Mouse (Mus musculus) monocyte, adult 5-6 weeks (primary cell): ENCODE results near the gene Smo. TPM values are rescaled to one million over a fixed set of nuclear protein-coding genes. Genes with fewer than 3 reads are reported as not detected.
A peak's percentile ranks its signal among the peaks of the same experiment; 100 is the strongest.

Experiments
- ATAC-seq: fragments of 153-309, 156-312 bp; replicated peaks from 2 replicates; pipeline ENCODE4 v1.8.0; 2017; ENCODE audit warnings: mild to moderate bottlenecking; ENCODE audit not compliant: low TSS enrichment, insufficient number of reproducible peaks, severe bottlenecking, poor library complexity, low FRiP score
- total RNA-seq: library from RNA; stranded (forward); fragments of 200-1000, 200-491, 200-594 nt; gene quantifications from 3 replicates; pipeline ENCODE4 v1.2.3, GENCODE M21; 2017

Smo gene
- not detected in 3 replicates for total RNA-seq

DNA sequence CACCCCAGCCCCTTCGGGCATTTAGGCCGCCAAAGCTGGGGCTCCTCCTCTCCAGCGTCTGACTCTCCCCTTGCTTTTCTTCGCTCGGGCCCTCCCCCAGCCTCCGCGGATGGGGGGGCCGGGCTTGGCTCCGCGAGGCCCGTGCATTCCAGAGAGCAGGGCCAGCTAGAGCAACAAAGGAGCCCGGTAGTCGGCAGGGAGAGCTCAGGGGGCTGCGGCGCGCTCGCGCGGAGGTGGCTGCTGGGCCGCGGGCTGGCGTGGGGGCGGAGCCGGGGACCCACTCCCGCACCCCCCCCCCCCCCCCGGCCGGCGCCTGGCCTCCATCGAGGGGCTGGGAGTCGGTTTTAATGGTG, at the start of gene Smo:
Gene Smo, plus strand, starts transcription at position 168 of the 353 bp plus-strand sequence.
- ATAC-seq = no peak

DNA sequence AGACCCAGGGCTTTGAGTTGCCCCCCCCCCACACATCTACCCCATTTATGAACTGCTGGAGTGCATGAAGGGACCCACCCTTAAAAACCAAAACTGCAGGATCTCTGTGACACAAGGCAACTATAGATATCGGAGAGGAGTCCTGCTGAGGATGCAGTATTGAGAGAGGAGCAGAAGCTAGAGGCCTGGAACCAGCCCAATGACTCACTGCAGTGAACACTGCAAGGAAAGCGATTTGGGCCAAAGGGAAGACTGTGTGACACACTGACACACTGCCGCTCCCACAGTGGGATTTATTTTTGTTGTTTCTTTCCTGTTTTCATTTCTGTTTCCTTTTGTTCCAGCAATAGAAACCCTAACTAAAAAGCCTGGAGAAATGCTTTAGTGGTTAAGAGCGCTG, 49.4 kb upstream of the Smo start:
- no peak for ATAC-seq

DNA sequence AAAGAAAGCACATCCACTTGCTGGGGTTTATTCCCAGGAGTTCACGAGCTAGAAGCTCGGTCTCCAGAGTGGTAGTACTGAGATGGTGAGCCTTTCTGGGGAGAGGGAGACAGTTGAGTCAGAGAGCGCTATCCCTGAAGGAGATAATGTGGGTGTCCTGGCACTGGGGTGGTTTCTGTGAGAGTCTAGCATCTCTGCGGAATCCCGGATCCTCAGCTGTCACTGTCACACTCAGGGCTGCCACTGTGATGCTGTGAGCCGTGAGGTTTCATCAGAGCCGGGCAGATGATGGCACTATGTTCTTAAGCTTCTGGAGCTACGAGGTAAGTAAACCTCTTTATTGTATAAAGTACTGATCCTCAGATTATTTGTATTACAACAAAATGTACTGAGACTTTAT, 45.8 kb upstream of the Smo start:
- no peak for ATAC-seq

DNA sequence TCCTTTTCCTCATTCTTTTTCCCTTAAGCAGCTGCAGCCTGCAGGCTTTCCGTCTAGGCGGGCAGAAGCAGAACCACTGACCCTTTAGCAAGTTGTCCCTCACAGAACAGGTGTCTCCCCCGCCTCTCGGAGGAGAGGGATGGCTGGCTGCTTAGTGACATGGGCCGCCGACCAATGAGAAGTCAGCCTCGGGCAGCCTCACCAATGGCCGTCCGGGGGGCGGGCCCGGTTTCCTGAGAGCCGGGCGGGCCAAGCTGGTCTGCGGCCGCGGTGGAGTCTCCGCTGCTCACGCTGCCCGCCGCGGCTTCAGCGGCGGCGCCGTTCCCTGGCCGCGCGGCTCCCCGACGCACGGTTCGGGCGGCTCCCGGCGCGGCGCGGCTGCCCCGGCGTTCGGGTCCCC, 41.4 kb upstream of the Smo start, which contains the start of gene Tspan33:
Gene Tspan33, plus strand, starts transcription at position 270 of the 400 bp plus-strand sequence.
- ATAC-seq = peak; percentile 91

DNA sequence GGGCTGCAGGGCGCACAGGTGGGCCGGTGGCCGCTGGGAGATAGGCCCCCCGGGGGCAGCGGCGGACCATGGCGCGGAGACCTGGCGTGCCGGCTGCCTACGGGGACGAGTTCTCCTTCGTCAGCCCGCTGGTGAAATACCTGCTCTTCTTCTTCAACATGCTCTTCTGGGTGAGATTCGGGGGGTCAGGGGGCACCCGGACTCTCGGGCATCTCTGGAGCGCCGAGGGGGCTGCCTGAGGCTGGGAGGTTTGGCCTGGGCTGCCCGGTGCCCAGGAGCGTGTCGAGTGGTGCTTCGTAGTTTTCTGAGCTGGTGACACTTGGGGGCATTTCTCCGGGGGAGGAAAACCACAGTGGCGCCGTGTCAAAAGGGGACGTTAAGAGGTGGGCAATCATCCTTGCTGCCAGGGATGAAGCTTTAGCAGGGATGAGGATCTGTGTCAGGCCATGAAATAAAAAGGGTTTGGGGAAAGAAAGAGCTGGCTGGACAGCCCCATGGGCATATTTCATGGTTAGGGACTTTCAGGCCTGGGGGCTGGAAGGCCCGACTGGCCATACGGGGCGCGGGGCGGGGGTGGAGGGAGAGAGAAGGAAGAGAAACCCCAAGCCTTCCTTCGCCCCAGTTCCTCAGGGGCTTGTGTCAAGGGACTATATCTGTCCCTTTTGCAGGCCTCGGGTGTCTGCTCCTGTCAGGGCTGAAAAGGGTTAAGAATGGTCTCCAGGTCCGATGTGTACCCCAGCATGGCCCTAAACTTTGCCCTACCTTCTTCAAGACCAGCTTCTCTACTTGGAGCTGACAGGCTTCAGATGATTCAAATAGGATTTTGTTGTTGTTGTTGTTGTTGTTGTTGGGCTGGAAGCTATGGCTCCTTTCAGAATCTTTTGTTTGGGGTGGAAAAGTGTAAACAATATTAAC, 40.7 kb upstream of the Smo start:
- ATAC-seq = no peak

DNA sequence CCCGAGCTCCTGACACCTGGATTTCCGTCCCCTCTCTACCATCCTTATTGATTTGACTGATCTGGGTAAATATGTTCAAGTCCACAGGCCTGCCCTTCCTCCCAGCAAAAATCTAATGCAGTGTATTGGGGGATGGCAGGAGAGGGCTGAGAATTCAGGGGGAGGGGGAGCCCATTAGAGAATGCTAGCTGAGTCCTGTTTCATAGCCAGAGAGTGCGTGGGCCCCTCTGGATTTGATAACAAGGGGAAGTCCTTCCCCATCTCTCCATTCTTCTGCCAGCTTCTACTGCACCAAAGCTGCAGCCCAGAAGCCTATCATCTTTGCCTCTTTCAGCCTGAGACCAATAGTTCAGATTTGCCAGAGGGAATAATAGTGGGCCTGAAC, 40.0 kb upstream of the Smo start:
- ATAC-seq = no peak

DNA sequence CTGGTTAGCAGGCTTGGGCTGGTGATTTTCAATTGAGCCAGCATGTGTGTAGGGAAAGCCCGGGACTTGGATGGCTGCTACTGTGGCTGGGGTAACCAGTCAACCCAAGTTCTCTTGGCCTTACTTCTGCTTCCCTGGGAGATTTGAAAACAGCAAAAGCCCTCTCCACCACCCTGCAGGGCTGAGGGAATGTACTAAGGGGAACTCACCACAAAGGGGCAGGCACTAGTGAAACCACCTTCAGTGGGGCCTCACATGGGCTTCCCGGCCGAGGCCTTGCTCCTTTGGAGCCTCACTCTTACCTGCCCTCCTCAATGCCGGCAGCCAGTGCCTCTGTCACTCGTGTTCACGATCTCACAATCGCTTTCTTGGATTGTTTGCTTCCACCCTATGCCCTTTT, 39.3 kb upstream of the Smo start:
- ATAC-seq = no peak; the same call in 1 of the 2 replicates

DNA sequence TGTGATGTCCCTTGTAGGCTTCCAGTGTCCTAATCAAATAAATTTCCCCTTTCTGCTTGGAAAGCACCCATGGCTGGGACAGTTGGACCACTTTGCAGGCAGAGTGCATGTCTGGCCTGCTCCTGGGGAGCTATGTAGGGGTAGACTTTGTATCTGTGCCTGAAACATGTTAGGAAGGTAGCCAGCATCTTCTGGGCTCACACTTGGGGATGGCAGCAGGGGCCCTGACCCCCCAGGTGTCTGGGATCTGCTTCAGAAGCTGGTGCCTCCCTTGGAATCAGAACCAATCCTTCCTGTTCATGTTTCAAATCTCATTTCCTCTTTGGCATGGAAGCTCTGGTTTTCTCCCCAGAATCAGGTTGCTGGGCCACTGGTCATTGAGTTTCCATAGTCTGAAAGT, 38.2 kb upstream of the Smo start:
- ATAC-seq = no peak

DNA sequence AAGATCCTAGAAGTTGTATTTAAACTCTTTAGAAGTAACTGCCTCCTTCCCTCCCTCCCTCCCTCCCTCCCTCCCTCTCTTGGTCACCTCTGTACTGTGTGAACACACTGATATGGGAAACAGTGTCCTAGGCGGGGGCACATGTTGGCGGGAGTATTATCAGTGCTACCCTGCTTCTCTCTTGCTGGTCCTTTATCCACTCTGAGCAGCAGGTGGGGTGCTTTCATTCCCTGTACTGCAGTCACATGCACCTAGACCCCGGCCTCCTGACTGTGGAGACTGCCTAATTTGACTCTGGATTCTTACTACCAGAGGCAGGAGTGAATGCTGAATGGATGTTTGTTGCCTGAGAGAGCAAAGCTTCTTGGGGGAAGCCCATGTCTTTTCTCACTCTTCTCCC, 37.8 kb upstream of the Smo start:
- ATAC-seq = no peak

DNA sequence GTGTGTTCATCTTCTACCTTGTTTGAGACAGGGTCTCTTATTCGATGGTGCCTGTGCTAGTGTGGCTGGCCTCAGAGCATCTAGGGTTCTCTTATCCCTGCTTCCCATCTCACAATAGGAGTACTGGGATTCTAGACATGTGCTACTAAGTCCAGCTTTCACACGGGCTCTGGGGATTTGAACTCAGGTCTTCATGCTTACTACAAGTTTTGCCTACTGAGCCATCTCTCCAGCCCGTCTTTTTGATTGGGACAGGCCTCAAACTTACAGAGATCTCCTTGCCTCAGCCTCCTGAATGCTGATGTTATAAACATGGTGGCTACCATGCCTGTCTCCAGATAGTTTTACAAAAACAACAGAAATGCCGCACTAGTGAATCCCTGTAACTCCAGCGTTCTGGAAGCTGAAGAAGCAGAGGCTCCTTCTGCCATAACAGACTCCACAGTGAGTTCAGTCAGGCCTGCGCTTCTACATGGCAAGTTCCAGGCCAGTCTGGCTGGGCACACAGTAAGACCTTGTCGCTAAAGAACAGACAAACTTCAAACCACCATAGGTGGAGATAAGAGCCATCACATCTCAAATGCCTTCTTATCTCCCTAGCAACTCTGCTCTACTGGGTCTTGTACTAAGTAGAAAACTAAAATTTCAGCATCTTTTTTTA, 36.1 kb upstream of the Smo start:
- ATAC-seq = no peak

DNA sequence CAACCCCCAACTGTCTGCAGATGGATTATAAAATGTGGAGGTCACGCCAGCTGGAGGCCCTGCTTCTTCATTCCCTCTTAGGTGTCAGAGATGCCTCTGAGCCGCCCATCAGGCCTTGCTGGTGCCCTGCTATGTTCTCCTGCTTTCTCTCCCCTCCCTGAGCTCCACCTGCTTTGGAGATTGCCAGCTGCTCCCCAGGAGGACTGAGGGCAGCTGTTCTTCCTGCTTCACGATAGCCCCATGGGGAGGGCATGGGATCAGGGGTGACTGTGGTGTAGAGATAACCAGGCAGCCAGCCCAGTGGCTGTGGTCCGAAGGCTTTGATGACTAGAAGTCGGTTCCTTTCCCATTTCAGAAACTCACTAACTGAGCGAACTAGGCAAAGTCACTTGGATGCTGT, 34.3 kb upstream of the Smo start:
- ATAC-seq = no peak

DNA sequence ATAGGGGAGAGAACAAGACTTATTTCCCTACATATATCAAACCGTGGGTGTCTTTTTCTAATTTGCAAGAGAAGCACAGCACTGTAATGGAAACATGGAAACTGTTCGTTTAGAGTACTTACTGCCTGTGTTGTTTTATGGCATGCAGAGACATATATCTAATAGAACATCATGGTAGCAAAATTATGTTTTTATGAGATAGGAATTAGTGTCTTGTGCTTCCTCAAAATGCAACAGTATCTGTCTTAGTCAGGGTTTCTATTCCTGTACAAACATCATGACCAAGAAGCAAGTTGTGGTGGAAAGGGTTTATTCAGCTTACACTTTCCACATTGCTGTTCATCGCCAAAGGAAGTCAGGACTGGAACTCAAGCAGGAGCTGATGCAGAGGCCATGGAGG, 33.2 kb upstream of the Smo start:
- no peak for ATAC-seq

DNA sequence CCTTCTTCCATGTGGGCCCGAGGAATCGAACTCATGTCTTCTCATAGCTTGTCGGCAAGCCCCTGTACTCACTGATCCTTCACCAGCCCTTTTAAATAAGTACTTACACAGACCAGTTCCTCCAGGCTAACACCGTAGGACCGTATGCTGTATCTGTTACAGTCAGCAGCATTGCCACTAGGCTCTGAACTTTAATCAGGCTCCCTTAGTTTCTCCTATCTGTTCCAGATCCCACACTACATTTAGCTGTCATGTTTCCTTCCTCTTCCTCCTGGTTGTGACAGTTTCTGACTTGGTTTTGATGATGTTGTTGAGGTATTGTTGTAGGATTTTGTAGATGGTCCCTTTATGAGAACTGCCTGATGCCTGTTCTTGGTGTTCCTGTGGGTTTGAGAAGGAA, 31.2 kb upstream of the Smo start:
- ATAC-seq = no peak

DNA sequence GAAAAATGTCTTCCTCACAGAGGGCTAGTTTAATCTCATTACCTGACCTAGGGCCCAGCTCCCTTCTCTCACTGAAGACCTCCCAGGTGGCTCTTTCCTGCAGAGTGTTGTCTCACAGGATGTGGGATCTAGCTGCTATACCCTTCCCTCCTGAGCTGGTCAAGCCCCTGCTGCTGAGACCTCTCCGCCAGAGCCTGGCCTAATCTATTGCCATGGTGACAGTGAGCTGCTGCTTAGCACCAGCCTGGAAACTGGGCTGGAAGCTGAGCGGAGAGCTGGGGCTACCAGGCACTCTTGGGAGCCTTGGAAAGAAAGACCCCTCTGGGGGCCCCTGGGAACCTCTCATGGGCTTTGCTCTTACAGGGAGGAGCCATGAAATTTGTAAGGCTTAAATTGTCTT, 27.4 kb upstream of the Smo start:
- no peak for ATAC-seq

DNA sequence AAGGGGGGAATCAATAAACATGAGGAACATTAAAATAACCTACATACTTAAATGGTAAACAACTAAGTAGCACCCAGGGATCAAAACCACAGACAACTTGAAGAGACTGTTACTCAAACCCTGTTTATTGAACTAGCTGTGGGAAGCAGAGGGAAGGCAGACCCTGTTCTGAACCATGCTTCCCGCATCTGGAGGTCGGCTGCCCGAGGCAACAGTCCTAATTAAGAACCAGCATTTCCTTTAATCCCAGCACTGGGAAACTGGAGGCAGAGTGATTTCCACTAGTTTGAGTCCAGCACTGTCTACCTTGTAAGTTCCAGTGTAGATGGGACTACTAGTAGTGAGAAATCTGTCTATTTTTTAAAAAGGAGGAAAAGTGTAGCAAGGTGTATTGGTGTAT, 24.0 kb upstream of the Smo start:
- ATAC-seq = no peak

DNA sequence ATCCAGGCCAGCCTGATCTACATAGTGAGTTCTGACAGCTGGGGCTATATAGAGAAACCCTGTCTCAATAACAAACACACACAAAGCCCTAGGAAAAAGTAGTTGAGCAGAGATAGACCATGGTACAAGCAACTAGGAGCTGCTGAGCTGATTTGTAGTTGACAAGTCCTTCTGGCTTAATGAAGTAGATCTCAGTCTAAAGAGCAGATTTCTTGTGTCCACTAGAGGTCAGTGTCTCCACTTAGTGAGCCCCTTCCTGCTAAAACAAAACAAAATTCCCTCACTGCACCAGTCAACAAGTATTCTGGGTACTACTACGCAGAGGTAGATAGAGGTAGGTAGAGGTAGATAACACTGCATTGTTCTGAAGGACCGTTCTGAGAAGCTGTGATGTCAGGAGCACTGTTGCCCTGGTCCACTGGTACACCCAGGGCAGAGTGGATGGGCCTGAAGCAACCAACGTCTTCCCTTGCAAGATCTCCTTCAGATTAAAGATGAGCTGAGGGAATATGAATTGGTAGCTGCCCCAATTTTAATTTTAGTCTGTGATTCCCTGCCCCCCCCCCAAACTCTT, 23.2 kb upstream of the Smo start:
- ATAC-seq = peak; percentile 17; the same call in 1 of the 2 replicates

DNA sequence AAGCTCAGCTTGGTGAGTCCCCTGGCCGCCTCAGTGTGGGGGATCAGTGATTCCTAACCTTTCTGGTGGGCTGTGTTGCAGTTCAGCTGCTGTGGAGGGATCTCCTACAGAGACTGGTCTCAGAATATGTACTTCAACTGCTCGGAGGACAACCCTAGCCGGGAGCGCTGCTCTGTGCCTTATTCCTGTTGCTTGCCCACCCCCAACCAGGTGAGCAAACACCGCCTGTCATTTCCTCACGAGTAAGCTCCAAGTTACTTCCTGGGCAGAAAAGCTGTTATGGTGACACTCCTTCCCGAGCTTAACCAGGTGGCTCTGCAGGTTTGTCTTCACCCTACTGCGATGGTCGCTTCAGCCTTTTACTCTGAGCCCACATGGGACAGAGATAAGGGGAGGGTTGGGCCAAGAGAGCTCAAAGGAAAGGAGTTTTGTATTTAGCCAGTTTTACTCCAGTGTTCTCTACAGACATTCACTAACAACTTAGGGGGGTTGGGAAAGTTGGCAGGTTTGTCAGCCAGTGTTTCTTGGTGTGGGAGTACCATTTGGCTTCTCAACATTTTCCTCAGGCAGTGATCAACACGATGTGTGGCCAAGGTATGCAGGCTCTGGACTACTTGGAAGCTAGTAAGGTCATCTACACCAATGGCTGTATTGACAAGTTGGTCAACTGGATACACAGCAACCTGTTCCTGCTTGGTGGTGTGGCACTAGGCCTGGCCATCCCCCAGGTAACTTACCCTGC, 18.5 kb upstream of the Smo start:
- ATAC-seq = no peak

DNA sequence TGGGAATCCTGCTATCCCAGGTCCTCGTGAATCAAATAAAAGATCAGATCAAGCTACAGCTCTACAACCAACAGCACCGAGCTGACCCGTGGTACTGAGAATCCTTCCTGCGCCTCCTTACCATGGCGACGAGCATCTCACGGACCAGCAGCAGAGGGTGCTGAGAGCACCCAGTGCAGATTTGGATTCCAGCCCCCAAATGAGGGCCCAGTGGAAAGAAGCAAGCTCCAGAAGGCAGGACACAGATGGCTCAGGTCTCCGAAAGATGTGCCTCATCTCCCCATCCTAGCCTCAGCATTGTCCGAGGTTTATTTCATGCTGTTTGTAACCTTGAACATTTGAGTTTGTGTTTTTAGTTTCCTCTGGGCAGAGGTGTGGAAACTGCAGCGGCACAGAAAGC, 17.8 kb upstream of the Smo start:
- ATAC-seq = no peak

DNA sequence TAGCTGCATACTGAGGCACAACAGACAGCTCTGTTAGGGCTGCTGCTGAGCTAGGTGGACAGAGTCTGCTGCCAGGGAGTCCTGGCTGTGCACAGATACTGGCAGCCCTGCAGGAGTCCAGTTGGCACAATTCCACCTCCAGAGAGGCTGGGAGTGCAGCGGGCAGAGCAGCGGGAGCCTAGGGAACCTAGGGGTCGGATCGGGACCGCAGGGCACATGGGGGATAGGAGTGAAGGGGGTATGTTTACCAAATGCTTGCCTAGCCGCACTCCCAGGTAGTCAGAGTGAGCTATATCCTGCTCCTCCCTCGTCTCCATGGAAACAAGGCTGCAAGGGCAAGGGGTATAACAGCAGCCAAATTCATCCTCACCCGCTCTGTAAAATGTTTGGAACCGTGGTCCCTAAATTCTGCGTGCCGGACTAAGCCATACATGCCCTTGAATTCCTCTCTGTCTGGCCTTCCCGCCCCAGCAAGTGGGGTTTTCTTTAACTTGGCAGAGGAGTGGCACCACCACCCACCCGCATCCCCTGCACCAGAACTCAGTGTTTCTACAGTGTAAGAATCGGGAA, 17.3 kb upstream of the Smo start:
- ATAC-seq = no peak
